Mouse (Mus musculus) stomach, embryonic 14.5 days (tissue): ENCODE measurements around the gene P3h1. TPM values are rescaled to one million over a fixed set of nuclear protein-coding genes. Genes with fewer than 3 reads are reported as not detected.
"Not testable (repeated sequence)": the region's sequence is repeated elsewhere in the genome, so short reads cannot be mapped to it uniquely, and the experiment has no call there.

ENCODE experiments used
- ATAC-seq: fragments of 200-750 bp; cut with Nextera tagmentation; 2 replicates; pipeline ENCODE4 v1.8.0; 2017; ENCODE audit warnings: low read depth, moderate TSS enrichment; ENCODE audit not compliant: insufficient number of reproducible peaks, insufficient read depth, low FRiP score
- H3K27ac ChIP-seq: fragments of 300-500 bp; sonication (generic); 2 replicates; pipeline ENCODE4 v1.5.1; 2014; ENCODE audit warnings: mild to moderate bottlenecking, low read length, moderate library complexity, mixed read lengths
- H3K27me3 ChIP-seq: fragments of 300-500 bp; sonication (generic); 2 replicates; pipeline ENCODE4 v1.6.1; 2014; ENCODE audit warnings: low read length, control low read depth, mixed read lengths; ENCODE audit not compliant: control insufficient read depth, insufficient read depth
- H3K36me3 ChIP-seq: fragments of 300-500 bp; sonication (generic); 2 replicates; pipeline ENCODE4 v1.6.1; 2014; ENCODE audit warnings: mild to moderate bottlenecking, control low read depth, low read length, moderate library complexity, mixed read lengths; ENCODE audit not compliant: control insufficient read depth, insufficient read depth
- H3K4me1 ChIP-seq: fragments of 300-500 bp; sonication (generic); 2 replicates; pipeline ENCODE4 v1.6.1; 2014; ENCODE audit warnings: low read length, control low read depth, mixed read lengths; ENCODE audit not compliant: control insufficient read depth, insufficient read depth
- H3K4me2 ChIP-seq: fragments of 300-500 bp; sonication (generic); replicated peaks from 2 replicates; pipeline ENCODE4 v1.6.1; 2014; ENCODE audit warnings: low read depth, low read length, control low read depth
- H3K4me3 ChIP-seq: fragments of 300-500 bp; sonication (generic); 2 replicates; pipeline ENCODE4 v1.5.1; 2014; ENCODE audit warnings: low read depth, low read length, control low read depth
- H3K9ac ChIP-seq: fragments of 300-500 bp; sonication (generic); replicated peaks from 2 replicates; pipeline ENCODE4 v1.6.1; 2014; ENCODE audit warnings: low read depth, mild to moderate bottlenecking, control low read depth, low read length, moderate library complexity, mixed read lengths
- H3K9me3 ChIP-seq: fragments of 300-500 bp; sonication (generic); 2 replicates; pipeline ENCODE4 v1.6.1; 2016; ENCODE audit warnings: low read depth, low read length, control low read depth; ENCODE audit not compliant: control insufficient read depth
- WGBS: fragments of 180-500 bp; shearing (Covaris S2); extraction: QIAGEN DNeasy Blood & Tissue Kit; methylation state at CpG from one replicate; pipeline ENCODE4 v1.1.7; 2014; 5-methylcytosine and 5-hydroxymethylcytosine counted together
- polyA plus RNA-seq: library from polyadenylated mRNA; unstranded; fragments of >200 nt; fragmentation: Nextera tagmentation; extraction: Ambion mirVana; gene quantifications from 2 replicates; pipeline ENCODE4 v1.2.1, GENCODE M21; 2014

The P3h1 gene
- polyA plus RNA-seq, 1 experiment from 2014 or later = 45.0 TPM

DNA sequence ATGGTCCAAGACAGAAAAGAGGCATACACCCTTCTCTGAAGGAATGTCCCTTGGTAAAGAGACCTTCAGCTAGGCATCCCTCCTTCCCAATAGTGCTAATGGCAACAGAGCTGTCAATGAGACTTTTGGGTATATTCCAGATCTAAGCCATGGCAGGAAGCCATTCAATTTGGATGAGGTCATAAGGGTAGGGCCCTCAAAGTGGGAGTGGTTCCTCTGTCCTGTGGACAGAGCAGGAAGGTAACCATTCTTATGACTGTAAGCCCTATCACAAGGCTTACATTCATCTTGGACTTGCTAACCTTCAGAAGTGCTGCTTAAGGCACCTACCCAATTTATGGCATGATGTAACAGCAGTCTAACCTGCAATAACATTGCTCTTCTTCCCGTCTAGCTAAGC is 41.9 kb downstream of the P3h1 start:
- no peak overlapping the region for H3K4me2 ChIP-seq
- no peak for ATAC-seq
- no peak overlapping the region for H3K27ac ChIP-seq

GRCm38 (mm10) chr4:119275226-119275625 is 42.5 kb downstream of the P3h1 start:
- WGBS = 83% methylated on average over 2 of the region's 2 CpGs
- H3K27ac ChIP-seq = no peak overlapping the region
- no peaks in the 10 kb centered on the region for H3K9me3 ChIP-seq
- H3K36me3 ChIP-seq = peaks cover 63% of the 10 kb centered on the region
- no peak overlapping the region for H3K4me3 ChIP-seq
- no peak overlapping the region for H3K4me2 ChIP-seq
- no peak overlapping the region for H3K9ac ChIP-seq
- no peak for ATAC-seq
- H3K4me1 ChIP-seq = no peaks in the 10 kb centered on the region
- no peaks in the 10 kb centered on the region for H3K27me3 ChIP-seq

More for the DNA sequence above, 41.9 kb downstream of the P3h1 start:
- Histone ChIP-seq H3K9me3 (no peaks in the 10 kb centered on the region), H3K4me1 (no peaks in the 10 kb centered on the region), H3K27me3 (no peaks in the 10 kb centered on the region), H3K9ac (no peak overlapping the region), H3K4me3 (no peak overlapping the region), H3K36me3 (peaks cover 58% of the 10 kb centered on the region)
- WGBS = 80% methylated on average over 1 of the region's 1 CpGs

DNA sequence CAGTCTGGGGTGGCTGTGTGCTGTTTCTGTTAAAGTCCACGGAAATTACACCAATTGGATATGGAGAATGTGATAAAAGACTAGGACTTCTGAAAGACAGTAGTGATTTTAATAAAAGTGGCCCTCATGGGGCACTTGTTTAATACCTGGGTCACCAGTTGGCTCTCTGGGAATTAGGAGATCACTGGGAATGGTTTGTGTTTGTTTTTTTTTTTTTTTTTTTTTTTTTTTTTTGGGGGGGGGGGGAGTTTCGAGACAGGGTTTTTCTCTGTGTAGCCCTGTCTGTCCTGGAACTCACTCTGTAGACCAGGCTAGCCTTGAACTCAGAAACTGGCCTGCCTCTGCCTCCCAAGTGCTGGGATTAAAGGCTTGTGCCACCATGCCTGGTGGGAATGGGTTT is 43.0 kb downstream of the P3h1 start:
- no peak overlapping the region for H3K4me3 ChIP-seq
- H3K4me1 ChIP-seq = no peaks in the 10 kb centered on the region
- WGBS = 72% methylated on average over 1 of the region's 2 CpGs
- no peak for ATAC-seq
- no peaks in the 10 kb centered on the region for H3K27me3 ChIP-seq
- no peaks in the 10 kb centered on the region for H3K9me3 ChIP-seq
- H3K36me3 ChIP-seq = peaks cover 66% of the 10 kb centered on the region
- no peak overlapping the region for H3K9ac ChIP-seq
- H3K4me2 ChIP-seq = no peak overlapping the region
- no peak overlapping the region for H3K27ac ChIP-seq

GRCm38 (mm10) chr4:119278784-119279183 is 46.1 kb downstream of the P3h1 start:
- not testable (repeated sequence) for H3K27me3 ChIP-seq, ATAC-seq, H3K9ac ChIP-seq, H3K9me3 ChIP-seq, H3K4me2 ChIP-seq, H3K4me1 ChIP-seq, H3K4me3 ChIP-seq, H3K27ac ChIP-seq
- H3K36me3 ChIP-seq = peaks cover 81% of the 10 kb centered on the region
- WGBS = 85% methylated on average over 15 of the region's 15 CpGs

GRCm38 (mm10) chr4:119284861-119285260 is 52.1 kb downstream of the P3h1 start:
- 83% methylated on average over 1 of the region's 1 CpGs for WGBS
- Histone ChIP-seq H3K4me2 (no peak overlapping the region), H3K9me3 (no peaks in the 10 kb centered on the region), H3K9ac (no peak overlapping the region), H3K27ac (no peak overlapping the region), H3K36me3 (peaks cover 50% of the 10 kb centered on the region), H3K4me1 (peaks cover 5% of the 10 kb centered on the region; the same call in 1 of the 2 replicates), H3K27me3 (no peaks in the 10 kb centered on the region), H3K4me3 (no peak overlapping the region)
- no peak for ATAC-seq

DNA sequence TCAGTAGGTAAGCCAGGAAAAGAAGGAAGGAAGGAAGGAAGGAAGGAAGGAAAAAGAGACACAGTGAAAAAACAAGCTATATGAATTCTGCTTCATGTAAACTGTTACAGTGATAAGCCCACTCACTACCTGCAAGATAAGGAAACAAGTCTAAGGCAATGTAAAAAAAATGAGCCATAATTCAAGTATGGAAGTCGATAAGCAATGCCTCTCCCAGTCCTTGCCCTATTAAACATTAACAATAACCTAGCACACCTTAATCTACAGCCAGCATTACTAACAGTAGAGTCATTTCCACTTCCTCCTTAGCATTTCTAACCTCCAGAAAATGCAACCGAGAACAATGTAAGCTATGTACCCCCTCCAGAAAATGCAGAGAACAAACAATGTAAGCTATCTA is 52.6 kb downstream of the P3h1 start:
- peaks cover 5% of the 10 kb centered on the region; the same call in 1 of the 2 replicates for H3K4me1 ChIP-seq
- H3K27ac ChIP-seq = no peak overlapping the region; the same call in 1 of the 2 replicates
- H3K36me3 ChIP-seq = peaks cover 50% of the 10 kb centered on the region
- H3K9me3 ChIP-seq = no peaks in the 10 kb centered on the region
- H3K27me3 ChIP-seq = no peaks in the 10 kb centered on the region
- H3K4me3 ChIP-seq = no peak overlapping the region
- no peak overlapping the region for H3K9ac ChIP-seq
- 49% methylated on average over 2 of the region's 2 CpGs for WGBS
- H3K4me2 ChIP-seq = no peak overlapping the region
- peak; percentile 71 for ATAC-seq

DNA sequence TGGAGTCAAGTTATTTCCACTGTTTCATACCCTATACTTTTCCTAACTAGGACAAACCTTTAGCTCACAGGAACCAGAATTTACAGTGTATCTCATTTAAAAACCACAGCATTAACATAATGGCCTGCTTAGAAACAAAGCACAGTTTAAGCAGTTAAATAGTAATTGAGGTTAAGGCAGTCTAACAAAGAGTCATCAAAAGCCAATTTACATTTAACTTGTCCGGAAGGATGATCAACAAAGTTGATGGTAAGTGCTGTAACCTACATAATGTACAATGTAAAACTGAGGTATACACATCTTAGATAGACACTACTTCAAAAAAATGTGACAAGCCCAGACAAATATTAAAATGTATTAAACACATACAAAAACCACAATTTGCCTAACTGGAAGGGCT is 59.2 kb downstream of the P3h1 start:
- no peak overlapping the region for H3K27ac ChIP-seq
- H3K4me2 ChIP-seq = peak overlapping the region; percentile 87
- WGBS = 61% methylated on average over 1 of the region's 1 CpGs
- peak overlapping the region; percentile 89 for H3K4me3 ChIP-seq
- no peak for ATAC-seq
- no peaks in the 10 kb centered on the region for H3K9me3 ChIP-seq
- peaks cover 10% of the 10 kb centered on the region; the same call in 1 of the 2 replicates for H3K36me3 ChIP-seq
- no peak overlapping the region for H3K9ac ChIP-seq
- no peaks in the 10 kb centered on the region for H3K27me3 ChIP-seq
- H3K4me1 ChIP-seq = peaks cover 12% of the 10 kb centered on the region; the same call in 1 of the 2 replicates

DNA sequence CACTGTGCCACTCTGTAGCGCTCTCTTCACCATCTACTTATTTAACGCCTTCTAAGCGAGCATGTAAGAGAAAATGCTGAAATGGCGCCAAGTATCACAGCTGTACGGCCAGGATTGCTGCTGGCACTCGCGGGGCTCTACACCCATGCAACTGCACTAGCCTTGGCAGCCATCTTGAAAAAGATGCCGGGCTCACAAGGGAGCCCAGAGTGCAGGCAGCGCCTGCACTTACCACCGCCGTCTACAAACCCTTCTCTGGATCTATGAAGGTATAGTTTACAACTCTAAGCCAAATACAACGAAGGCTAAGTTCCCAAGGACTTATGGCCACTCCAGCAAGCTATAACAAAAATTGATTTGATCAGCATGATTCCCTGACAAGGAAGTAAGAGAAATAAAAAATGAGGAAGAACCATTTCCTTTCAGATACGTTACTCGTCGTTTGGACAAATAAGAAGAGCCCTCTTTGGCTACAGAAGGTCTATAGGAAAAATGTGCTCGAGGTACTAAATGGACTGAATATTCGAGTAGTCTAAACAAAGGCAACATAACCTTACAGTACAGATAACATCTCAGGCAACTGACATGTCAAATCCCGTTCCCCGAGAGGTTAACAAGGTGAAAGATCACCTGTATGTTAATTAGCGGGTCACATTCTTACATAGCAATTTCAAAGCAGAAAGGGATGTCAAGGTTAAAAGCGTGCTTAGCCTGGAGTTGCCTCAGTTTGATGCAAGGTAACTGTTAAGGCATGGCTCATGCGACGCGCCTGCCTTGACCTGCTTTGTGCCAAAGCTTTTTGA is 60.3 kb downstream of the P3h1 start:
- Histone ChIP-seq H3K27ac (peak overlapping the region; percentile 86; the same call in 1 of the 2 replicates), H3K9ac (peak overlapping the region; percentile 90), H3K4me1 (peaks cover 12% of the 10 kb centered on the region; the same call in 1 of the 2 replicates), H3K36me3 (peaks cover 9% of the 10 kb centered on the region; the same call in 1 of the 2 replicates), H3K9me3 (no peaks in the 10 kb centered on the region), H3K4me2 (peak overlapping the region; percentile 87), H3K4me3 (peak overlapping the region; percentile 89), H3K27me3 (no peaks in the 10 kb centered on the region)
- ATAC-seq = no peak
- under 1% methylated on average over 24 of the region's 24 CpGs for WGBS
